Mouse (Mus musculus): ENCODE data around the gene Dnajc6. TPM values are rescaled to one million over a fixed set of nuclear protein-coding genes. Genes with fewer than 3 reads are reported as not detected.

Dnajc6 gene
- total RNA-seq, 1 experiment from 2014 or later, result 4.6 TPM

DNA sequence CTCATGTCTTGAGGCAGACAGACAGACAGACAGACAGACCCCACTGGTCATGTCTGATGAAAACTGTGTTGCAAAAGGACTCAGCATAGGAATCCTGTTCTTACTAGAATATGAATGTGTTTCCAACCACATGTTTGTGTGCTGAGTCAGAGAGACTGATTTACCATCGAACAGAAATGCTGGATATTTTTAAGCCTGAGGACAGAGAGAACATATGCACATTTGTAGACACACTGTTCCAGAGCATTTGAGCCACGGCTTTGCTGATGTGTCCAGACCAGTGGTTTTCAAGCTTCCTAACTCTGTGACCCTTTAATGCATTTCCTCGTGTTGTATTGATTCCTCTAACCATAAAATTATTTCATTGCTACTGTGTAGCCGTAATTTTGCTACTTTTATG is 146.8 kb downstream of the Dnajc6 start:
- DNase-seq, result no peak

GRCm38 (mm10) chr4:101646857-101647195 is 150.4 kb downstream of the Dnajc6 start:
- DNase-seq, result no peak

DNA sequence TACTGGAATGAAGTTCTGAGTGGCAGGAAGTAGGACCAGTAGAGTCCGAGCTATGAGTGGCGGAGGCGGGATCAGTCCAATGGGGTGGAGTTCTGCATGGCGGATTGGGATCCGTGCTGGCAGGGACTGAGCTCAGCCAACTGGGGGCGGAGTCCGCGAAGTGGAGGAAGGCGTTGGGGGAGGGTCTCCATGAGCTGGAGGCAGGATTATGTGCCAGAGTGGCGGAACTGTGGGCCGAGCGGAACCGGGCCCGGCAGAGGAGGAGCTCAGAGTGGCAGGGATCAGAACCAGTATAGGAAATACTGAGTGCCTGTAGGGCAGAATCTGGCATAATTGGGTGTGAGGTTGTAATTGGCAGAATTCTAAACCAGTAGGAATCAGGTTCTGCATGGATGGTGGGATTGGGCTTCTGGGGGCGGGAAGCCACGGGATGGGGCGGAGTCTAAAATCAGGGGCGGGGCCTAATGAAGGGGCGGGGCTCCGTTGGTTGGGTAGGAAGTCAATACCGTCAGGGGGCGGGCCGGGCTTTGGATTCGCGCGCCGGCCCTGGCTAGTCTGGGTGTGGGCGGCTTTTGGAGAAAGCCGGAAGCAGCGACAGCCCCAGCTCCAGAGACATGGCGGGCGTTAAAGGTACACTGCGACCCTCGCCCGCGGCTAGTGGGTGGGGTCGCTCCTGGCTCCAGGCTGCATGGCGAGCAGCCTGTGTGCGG is 150.9 kb downstream of the Dnajc6 start, which contains the start of gene Leprot:
Gene Leprot, plus strand, starts transcription at position 523 of the 710 bp plus-strand sequence.
- DNase-seq, result peak; percentile 97

DNA sequence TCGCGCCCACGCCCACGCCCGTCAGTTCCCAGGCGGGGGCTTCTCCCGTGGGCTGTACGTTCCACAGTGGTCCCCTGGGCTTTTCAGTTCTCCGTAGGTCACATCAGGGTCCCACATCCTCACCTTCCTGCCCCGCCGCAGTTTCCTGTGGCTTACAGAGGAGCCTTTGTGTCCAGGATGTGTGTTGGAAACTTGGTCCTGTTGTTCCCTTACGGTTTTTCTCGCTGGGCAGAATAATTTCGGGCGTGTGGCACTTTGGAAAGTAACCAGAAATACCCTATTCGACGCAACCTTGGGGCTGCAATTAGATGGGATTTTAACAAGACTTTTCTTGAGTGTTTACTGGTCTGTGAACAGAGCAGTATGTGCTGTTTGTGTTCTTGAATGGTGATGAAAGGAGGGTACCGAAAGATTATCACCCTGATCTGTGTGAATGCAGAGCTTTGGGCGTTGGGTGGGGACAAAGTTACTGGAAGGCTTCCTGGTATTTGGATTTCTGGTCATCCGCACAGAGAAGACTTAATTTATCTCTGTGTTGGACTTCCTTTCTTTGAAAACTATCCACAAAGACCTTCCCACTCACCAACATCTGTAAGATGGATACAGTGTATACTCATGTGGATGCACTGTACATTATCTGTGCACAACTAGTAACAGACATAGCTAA is 151.7 kb downstream of the Dnajc6 start:
- no peak for DNase-seq

GRCm38 (mm10) chr4:101648745-101649144 is 152.3 kb downstream of the Dnajc6 start:
- no peak for DNase-seq

GRCm38 (mm10) chr4:101650961-101651360 is 154.5 kb downstream of the Dnajc6 start:
- DNase-seq, result no peak

DNA sequence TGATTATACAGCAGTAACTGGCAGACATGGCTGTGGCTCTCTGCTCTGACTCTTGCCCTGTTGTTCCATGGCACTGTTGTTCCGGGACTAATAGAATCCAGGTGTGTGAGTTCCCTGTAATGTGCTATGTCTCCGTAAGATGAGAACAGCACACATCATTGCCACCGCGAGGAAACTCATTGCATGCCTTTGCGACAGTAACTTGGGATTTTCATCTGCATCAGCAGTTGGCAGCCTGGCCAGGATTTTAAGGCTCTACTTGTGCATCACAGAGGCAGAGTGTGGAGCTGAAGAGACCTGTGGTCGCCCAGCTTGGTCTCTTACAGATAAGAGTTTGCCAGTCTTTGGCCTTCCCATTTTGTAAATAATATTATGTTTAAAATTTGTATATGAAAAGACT is 157.8 kb downstream of the Dnajc6 start:
- no peak for DNase-seq

GRCm38 (mm10) chr4:101654788-101655414 is 158.5 kb downstream of the Dnajc6 start:
- DNase-seq, result no peak

DNA sequence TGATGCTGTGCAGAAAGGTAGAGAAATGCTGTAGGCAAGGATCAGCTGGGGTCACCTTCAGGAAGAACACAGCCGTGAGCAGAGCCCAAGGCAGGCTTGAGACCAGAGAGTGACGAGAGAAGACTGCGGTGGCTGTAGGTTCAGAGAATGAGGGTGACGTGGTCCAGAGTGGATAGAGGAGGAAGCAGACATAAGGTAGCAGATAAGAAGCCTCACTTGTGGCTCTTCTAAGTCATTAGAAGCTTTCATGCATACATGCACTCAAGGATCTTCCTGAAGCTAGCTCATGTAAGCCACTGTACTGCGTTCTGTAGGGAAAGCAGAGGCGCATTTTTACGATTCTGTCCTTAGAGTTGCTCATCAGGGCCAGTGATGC is 159.0 kb downstream of the Dnajc6 start:
- no peak for DNase-seq

- DNase-seq, result no peak
Measured at GRCm38 (mm10) chr4:101656056-101656455, 159.6 kb downstream of the Dnajc6 start.

DNA sequence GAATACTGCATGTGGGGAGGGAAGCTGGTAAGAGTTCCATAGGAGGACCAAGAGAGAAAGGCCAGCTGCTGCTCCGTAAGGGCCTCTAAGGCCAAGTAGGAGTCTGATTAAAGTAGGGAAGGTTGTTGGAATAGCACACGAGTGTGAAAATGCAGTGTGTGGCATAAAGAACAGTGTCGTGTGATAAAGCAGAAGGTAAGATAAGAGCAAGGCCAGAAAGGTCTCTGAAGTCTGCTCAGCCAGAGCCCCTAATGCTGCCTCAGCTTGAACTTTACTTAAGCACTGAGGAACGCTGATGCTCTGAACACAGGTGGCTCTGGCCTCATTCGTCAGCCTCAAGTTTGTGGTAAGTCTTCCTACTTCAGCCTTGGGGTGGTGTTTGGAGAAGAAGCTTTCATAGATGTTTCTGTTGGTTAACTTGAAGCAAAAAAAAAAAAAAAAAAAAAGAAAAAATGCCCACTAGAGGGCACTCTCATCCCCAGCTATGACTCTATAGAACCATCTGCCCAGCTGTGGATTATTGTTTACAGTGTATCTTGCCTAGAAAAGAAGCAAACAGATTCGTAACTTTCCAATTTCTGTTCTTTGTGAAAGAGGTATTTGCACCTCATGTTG is 160.6 kb downstream of the Dnajc6 start:
- DNase-seq, result no peak

DNA sequence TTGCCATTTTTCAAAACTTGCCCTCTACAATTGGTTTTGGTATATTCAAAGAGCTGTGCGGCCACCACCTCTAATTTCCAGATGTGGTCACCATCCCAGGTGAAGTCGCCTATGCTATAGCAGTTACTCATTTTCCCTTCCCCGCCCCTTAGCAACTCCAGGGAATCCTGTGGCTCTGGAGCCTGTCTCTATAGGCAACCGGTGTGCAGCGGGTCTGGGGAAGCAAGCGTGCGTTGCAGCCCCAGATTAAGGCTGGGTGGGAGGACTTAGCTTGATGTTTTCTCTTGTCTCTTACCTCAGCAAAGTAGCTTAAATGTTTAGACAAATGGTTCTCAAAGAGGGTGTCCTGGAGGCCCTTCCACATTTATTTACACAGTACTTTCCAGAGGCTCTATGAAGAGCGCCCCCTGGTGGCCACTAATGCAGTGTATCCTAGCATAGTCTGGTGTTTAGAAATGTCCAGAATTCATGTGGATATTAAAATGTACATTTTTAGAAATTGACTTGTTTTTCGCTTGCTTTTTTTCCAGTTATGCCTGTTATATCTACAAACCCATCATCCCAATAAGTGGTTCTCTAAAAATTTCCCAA is 167.8 kb downstream of the Dnajc6 start:
- DNase-seq, result peak; percentile 68

GRCm38 (mm10) chr4:101664766-101665165 is 168.3 kb downstream of the Dnajc6 start:
- DNase-seq, result no peak

DNA sequence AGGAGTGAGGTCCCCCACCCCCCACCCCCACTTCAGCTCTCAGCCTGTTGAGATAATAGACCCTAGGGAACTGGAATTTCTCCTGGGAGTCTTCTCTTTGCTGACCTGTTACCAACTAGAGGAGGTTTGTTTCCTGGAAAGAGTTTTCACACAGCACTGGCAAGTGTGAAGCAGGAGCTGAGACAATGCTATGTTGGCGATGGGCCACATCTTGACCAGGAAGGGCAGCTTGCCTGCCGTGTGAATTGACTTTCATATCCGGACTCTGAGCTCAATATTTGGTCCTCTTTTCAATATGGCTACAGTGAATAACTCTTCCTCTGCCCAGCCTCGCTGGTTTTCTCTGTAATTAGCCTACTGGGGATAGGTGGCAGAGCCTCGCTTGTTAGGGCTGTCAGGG is 172.7 kb downstream of the Dnajc6 start:
- no peak for DNase-seq

DNA sequence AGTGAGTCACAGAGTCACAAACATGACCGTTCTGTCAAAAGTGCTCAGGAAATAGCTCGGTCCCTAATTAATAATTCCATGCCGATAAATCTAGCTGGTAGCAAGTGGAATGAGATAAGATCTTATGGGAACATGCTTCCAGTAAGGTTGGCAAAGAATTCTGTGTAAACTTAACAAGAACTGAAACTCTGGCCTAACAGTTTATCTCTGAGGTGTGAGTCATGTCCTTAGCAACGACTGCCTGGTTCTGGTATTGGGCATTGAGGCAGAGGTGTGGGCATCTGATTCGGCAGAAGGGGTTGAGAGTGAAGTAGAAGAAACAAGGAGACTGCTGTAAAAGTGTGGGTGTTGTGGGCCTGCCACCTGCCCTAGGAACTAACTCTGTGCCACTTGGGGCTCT is 173.4 kb downstream of the Dnajc6 start:
- no peak for DNase-seq

- no peak for DNase-seq
Measured at GRCm38 (mm10) chr4:101674790-101675189, 178.3 kb downstream of the Dnajc6 start.

DNA sequence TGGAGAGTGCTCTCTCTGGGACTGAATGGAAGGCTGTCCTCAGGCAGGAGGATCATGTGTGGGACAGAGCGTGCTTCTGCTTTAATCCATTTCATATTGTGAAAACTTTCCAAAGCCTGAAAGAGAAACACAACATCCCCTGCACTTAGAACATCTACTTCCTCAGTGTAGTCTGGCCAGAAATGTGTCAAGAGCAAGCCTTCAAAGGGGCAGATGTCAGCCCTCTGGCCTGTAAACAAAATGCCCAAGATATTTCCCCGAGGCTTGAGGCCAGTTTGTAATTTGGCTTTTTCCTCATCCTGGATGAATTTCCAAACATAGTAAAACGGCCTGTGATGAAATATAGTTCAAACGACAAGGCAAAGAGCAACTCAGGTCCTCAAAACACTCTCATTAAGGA is 179.3 kb downstream of the Dnajc6 start:
- DNase-seq, result no peak

DNA sequence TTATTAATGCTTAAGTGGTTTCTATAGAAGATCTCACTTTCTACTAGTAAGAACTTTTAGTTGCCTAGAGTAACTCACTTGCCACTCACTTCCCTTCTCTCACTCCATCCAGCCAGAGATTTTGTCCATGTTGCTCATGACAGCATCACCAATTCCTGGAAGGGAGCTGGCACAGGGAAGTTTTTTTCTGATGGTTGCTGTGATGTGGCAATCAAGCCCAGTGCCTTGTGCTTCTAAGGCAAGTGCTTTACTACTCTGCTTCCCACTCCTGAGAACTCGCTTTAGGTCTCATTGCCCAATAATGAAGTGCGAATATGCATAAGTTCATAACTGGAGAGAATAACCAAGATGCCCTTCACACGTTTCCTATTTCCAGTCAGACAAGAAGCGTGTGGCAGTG is 186.2 kb downstream of the Dnajc6 start:
- DNase-seq, result no peak

DNA sequence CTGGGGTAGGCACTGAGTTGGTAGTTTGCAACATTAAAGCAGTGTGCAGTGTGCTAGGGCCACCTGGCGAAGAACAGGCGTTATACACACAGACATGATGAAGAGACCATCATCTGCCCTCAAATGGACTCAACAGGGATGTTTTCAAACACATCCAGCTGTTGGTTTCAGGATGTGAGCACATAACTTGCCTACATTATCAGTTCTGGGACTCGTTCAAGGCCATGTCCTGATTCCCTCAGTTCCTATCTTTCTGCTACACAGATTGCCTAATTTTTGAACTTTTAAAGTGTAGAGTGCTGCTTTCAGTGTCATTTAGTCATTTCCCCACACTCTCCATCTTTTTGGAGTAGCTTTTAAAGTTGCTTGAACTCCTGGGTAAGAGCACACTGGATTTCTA is 186.6 kb downstream of the Dnajc6 start:
- DNase-seq, result no peak

DNA sequence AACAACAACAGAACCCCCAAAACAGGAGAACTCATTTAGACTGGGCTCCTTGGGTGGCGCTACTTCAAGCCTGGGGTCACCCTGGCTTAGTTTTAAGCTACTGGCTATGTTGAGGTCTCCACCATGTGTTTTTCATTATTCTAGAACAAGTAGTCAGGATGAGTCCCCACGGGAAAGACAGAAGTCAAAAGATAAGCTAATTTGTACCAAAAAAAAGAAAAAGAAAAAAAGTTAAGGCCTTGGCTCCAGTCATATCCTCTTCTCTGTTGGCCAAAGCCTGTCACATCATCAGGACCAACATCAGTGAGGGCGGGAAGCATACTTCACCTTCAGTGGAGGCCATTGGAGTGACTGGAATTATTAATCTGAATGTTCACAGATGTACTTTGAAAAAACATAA is 188.4 kb downstream of the Dnajc6 start:
- DNase-seq, result no peak

DNA sequence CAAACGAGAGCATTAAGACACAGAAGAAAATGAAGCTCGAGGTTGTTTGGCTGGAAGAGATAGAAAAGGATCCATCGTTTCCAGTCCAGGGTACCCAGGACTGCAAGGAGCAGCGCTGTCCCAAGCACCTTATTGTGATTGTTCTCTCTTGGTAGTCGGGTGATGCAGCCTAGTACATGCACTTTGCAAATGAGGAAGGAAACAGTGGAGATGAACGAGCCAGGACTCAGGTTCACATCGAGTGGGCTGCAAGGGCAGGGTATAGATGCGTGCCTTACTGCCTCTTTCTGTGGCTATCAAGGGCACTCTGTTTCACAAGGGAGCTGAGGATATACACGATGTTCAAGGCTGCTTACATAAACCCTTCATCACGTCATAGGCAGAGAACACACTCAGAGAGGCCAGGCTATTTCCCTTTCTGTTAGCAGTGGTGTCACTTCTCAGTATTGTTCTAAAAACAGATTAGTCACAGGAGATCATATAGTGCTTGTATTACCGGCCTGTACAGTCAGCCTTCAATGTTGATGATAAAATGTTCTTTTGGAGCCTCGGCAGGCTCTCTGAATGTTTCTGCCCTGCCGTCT is 189.9 kb downstream of the Dnajc6 start:
- no peak for DNase-seq

GRCm38 (mm10) chr4:101689241-101689640 is 192.8 kb downstream of the Dnajc6 start:
- no peak for DNase-seq

DNA sequence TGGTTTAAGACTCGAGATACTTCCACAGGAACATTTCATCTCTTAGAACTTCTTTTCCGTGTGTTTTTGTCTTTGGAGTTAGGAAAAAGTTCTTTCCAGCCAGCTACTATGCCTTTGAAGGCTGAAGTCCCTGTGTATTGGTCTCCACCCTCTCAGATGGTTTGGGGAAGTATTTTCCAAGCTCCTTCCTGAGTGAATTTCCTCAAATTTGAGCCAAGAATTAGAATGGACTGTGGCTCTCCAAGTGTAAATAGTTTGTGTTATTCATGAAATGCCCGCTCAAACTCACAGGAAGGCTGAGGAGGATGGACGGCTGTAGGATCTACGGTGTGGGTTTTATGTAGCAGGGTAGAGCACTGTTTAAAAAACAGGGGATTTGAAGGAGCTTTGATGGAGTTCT is 193.2 kb downstream of the Dnajc6 start:
- DNase-seq, result no peak

All from adrenal gland, postnatal 25 days (tissue).